In the genomic region with DNA sequence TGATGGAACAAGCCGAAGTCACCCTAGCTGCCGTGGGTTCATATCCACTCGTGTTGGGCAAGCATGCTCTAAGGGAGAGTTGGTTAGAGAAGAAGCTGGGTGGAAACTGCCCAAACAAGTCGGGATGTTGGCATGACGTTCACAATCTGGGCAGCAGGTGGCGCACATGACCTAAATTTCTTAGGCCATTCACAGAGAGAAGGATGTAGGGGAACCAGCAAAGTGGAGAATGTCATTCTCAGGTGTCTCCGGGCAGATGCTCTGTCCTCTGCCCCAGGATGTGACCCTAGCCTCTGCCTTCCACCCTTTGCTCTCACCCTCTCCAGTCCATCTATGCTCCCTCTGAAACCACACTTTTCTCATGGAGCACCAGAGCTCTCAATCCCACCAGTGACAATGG, we compare ENCODE assay signal across 8 mouse cellular contexts.
DNase-seq lines count a peak whose midpoint lies in the region; ATAC-seq and TF ChIP-seq lines count a peak whose summit lies in the region.

No protein-coding gene starts in this region.

- ATAC-seq in hindbrain, embryonic 13.5 days (ENCODE audit: low FRiP score): no peak
- 0 out of 2 replicates have a peak, but pooled peaks have one; percentile 9 for ATAC-seq in intestine, postnatal 0 days
- peak; percentile 38; the same call in 1 of the 2 replicates for ATAC-seq in midbrain, embryonic 15.5 days (replicated peaks)

- peaks cover 35% of the 10 kb centered on the region for H3K4me1 ChIP-seq in hindbrain, embryonic 10.5 days (replicated peaks)
- H3K4me1 ChIP-seq in hindbrain, embryonic 13.5 days (replicated peaks): peaks cover 22% of the 10 kb centered on the region
- H3K4me1 ChIP-seq in intestine, postnatal 0 days (replicated peaks; ENCODE audit: control insufficient read depth, insufficient read depth, low read length): no peaks in the 10 kb centered on the region
- peaks cover 20% of the 10 kb centered on the region for H3K4me1 ChIP-seq in midbrain, embryonic 15.5 days

- H3K4me3 ChIP-seq in hindbrain, embryonic 10.5 days: no peak overlapping the region
- H3K4me3 ChIP-seq in hindbrain, embryonic 13.5 days: no peak overlapping the region
- no peak overlapping the region for H3K4me3 ChIP-seq in gastrocnemius, adult 2 months
- H3K4me3 ChIP-seq in intestine, postnatal 0 days (ENCODE audit: low read depth, low read length): no peak overlapping the region
- no peak overlapping the region for H3K4me3 ChIP-seq in midbrain, embryonic 15.5 days

- no peaks in the 10 kb centered on the region for H3K36me3 ChIP-seq in hindbrain, embryonic 10.5 days
- no peaks in the 10 kb centered on the region for H3K36me3 ChIP-seq in hindbrain, embryonic 13.5 days
- no peaks in the 10 kb centered on the region for H3K36me3 ChIP-seq in intestine, postnatal 0 days (ENCODE audit: control insufficient read depth, insufficient read depth)
- no peaks in the 10 kb centered on the region for H3K36me3 ChIP-seq in midbrain, embryonic 15.5 days (replicated peaks)

- H3K27ac ChIP-seq in hindbrain, embryonic 10.5 days: no peak overlapping the region
- H3K27ac ChIP-seq in hindbrain, embryonic 13.5 days: no peak overlapping the region
- H3K27ac ChIP-seq in gastrocnemius, adult 2 months: no peak overlapping the region
- no peak overlapping the region for H3K27ac ChIP-seq in intestine, postnatal 0 days (ENCODE audit: low read depth, low read length)
- H3K27ac ChIP-seq in midbrain, embryonic 15.5 days: no peak overlapping the region

- peak; percentile 82 for TF ChIP-seq CTCF in gastrocnemius, adult 2 months (IDR thresholded peaks at IDR 0.05)
- peak; percentile 92 for TF ChIP-seq CTCF in intestine, postnatal 0 days (IDR thresholded peaks at IDR 0.05; ENCODE audit: low read depth)

- DNase-seq in hindbrain, embryonic 10.5 days (ENCODE audit: low spot score): peak; percentile 85
- DNase-seq in cerebellum, postnatal 10 days: peak; percentile 93 to 96
- DNase-seq in gastrocnemius, adult 2 months: peak; percentile 87
- DNase-seq in left cerebral cortex, postnatal 36 days (ENCODE audit: low spot score in 2 of 2): peak; percentile 82 to 88
- peak; percentile 52 to 83 for DNase-seq in spleen, adult 18-20 months

- H3K9me3 ChIP-seq in hindbrain, embryonic 10.5 days: no peaks in the 10 kb centered on the region
- H3K9me3 ChIP-seq in hindbrain, embryonic 13.5 days: no peaks in the 10 kb centered on the region
- no peaks in the 10 kb centered on the region for H3K9me3 ChIP-seq in intestine, postnatal 0 days (ENCODE audit: control insufficient read depth)
- H3K9me3 ChIP-seq in midbrain, embryonic 15.5 days: no peaks in the 10 kb centered on the region

- intact Hi-C loops in gastrocnemius, adult 2 months (cut with DNase I): loop anchor here (1.0 to 5.0 kb wide), 3 partner anchors 109 to 169 kb away; no protein-coding TSS in a partner anchor
- intact Hi-C loops in left cerebral cortex, postnatal 36 days (cut with DNase I): loop anchor here (1.0 to 2.0 kb wide), 4 partner anchors 63 to 167 kb away; a partner anchor contains a TSS

- no peak overlapping the region for H3K4me2 ChIP-seq in hindbrain, embryonic 13.5 days
- H3K4me2 ChIP-seq in intestine, postnatal 0 days (replicated peaks; ENCODE audit: low read depth): no peak overlapping the region
- H3K4me2 ChIP-seq in midbrain, embryonic 15.5 days: no peak overlapping the region

- WGBS in hindbrain, embryonic 10.5 days: 14% methylated on average over 7 of the region's 7 CpGs
- WGBS in hindbrain, embryonic 13.5 days: 15% methylated on average over 7 of the region's 7 CpGs
- WGBS in intestine, postnatal 0 days: 5% methylated on average over 7 of the region's 7 CpGs
- 11% methylated on average over 7 of the region's 7 CpGs for WGBS in midbrain, embryonic 15.5 days

- 0 out of 2 replicates have a peak, but pooled peaks cover 13% of the 10 kb centered on the region for H3K27me3 ChIP-seq in hindbrain, embryonic 10.5 days (ENCODE audit: insufficient read depth, poor library complexity, severe bottlenecking)
- peaks cover 9% of the 10 kb centered on the region for H3K27me3 ChIP-seq in hindbrain, embryonic 13.5 days
- H3K27me3 ChIP-seq in intestine, postnatal 0 days (replicated peaks; ENCODE audit: control insufficient read depth, insufficient read depth, low read length): peaks cover 10% of the 10 kb centered on the region; the same call in 1 of the 2 replicates
- H3K27me3 ChIP-seq in midbrain, embryonic 15.5 days (replicated peaks): no peaks in the 10 kb centered on the region

- H3K9ac ChIP-seq in hindbrain, embryonic 13.5 days: no peak overlapping the region
- no peak overlapping the region for H3K9ac ChIP-seq in intestine, postnatal 0 days (ENCODE audit: low read depth, low read length)
- H3K9ac ChIP-seq in midbrain, embryonic 15.5 days: no peak overlapping the region
